Mouse (Mus musculus): ENCODE measurements around the gene Cd180. TPM values are rescaled to one million over a fixed set of nuclear protein-coding genes. Genes with fewer than 3 reads are reported as not detected.
"Not testable (repeated sequence)": the region's sequence is repeated elsewhere in the genome, so short reads cannot be mapped to it uniquely, and the experiment has no call there.

Gene Cd180
- polyA plus RNA-seq, 1 experiment from 2014 or later: 0.59 TPM

DNA sequence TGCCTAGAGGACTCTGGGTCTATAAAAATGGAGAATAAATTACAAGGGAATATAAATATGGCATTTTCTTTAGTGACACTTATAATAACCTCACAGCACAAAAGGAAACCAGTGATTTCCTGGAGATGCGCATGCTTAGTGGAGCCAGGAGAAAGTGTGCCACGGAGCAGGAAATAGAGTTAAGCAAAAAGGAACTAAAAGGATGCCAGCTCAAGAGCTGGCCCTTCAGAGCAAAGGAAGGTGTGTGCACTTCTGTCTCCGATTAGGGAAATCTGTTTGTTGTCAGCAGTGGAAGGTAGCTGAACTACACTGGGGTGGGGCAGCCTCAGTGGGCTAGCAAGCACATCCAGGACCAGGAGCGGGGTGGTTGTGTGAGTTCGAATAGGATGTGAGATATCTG is 6.8 kb downstream of the Cd180 start:
- Histone ChIP-seq H3K4me3 (ENCODE audit: low read depth, low read length) (no peak overlapping the region), H3K4me1 (ENCODE audit: control insufficient read depth, insufficient read depth, low read length) (0 out of 2 replicates have a peak, but pooled peaks cover 4% of the 10 kb centered on the region), H3K9me3 (ENCODE audit: control insufficient read depth, low read depth, low read length) (no peaks in the 10 kb centered on the region), H3K36me3 (ENCODE audit: control insufficient read depth, insufficient read depth, low read length) (no peaks in the 10 kb centered on the region), H3K9ac (replicated peaks; ENCODE audit: low read depth, low read length) (no peak overlapping the region), H3K4me2 (replicated peaks; ENCODE audit: low read depth, low read length) (no peak overlapping the region), H3K27me3 (ENCODE audit: control insufficient read depth, insufficient read depth, low read length) (no peaks in the 10 kb centered on the region), H3K27ac (ENCODE audit: low read length) (no peak overlapping the region)
- 90% methylated on average over 5 of the region's 5 CpGs for WGBS
- no peak for ATAC-seq (ENCODE audit: insufficient number of reproducible peaks, insufficient read depth, low FRiP score, low read depth)

DNA sequence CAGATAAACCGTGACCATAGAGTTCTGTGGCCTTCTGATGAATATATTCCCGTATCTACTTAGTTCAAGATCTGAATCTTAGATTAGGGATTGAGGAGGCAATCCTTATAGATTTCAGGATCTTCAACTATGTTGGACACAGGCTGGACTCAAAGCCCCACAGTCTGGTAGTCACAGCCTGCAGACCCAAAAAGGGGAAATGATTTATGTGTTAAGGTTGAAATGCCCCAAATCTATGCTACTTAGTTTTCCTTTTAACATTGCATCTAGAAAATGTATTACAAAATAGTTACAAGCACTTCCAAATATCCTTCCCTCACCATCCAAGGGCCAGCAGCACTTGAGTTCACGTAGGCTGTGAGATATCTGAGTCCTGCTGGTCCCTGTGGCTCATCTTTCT is 7.4 kb downstream of the Cd180 start:
- no peak overlapping the region for H3K4me3 ChIP-seq (ENCODE audit: low read depth, low read length)
- no peaks in the 10 kb centered on the region for H3K27me3 ChIP-seq (ENCODE audit: control insufficient read depth, insufficient read depth, low read length)
- WGBS: 83% methylated on average over 3 of the region's 3 CpGs
- H3K4me1 ChIP-seq (ENCODE audit: control insufficient read depth, insufficient read depth, low read length): 0 out of 2 replicates have a peak, but pooled peaks cover 4% of the 10 kb centered on the region
- no peak overlapping the region for H3K9ac ChIP-seq (replicated peaks; ENCODE audit: low read depth, low read length)
- no peaks in the 10 kb centered on the region for H3K9me3 ChIP-seq (ENCODE audit: control insufficient read depth, low read depth, low read length)
- no peak overlapping the region for H3K4me2 ChIP-seq (replicated peaks; ENCODE audit: low read depth, low read length)
- ATAC-seq (ENCODE audit: insufficient number of reproducible peaks, insufficient read depth, low FRiP score, low read depth): no peak
- H3K27ac ChIP-seq (ENCODE audit: low read length): no peak overlapping the region
- H3K36me3 ChIP-seq (ENCODE audit: control insufficient read depth, insufficient read depth, low read length): no peaks in the 10 kb centered on the region

DNA sequence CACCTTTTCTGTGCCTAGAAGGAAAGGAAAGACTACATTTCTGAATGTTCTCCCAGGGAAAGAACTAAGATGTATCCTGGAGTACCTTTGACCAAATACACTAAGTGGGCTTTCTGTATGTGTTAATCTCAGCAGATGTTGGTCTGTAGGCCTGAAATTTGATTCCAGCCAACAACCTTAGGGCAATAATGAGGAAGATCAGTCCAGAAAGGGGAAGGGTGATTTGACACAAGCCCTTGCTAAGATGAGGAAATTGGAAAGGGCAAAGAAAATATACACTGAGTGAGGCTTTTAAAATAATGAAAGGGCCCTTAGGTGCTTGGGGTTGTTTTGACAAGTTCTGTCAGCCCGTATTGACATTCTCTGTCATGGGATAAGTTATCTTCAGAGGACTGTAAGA is 23.6 kb downstream of the Cd180 start:
- no peak for ATAC-seq (ENCODE audit: insufficient number of reproducible peaks, insufficient read depth, low FRiP score, low read depth)
- H3K36me3 ChIP-seq (ENCODE audit: control insufficient read depth, insufficient read depth, low read length): no peaks in the 10 kb centered on the region
- no peaks in the 10 kb centered on the region for H3K9me3 ChIP-seq (ENCODE audit: control insufficient read depth, low read depth, low read length)
- no peak overlapping the region for H3K4me2 ChIP-seq (replicated peaks; ENCODE audit: low read depth, low read length)
- no peaks in the 10 kb centered on the region for H3K4me1 ChIP-seq (ENCODE audit: control insufficient read depth, insufficient read depth, low read length)
- H3K4me3 ChIP-seq (ENCODE audit: low read depth, low read length): no peak overlapping the region
- WGBS: 61% methylated on average over 1 of the region's 1 CpGs
- no peaks in the 10 kb centered on the region for H3K27me3 ChIP-seq (ENCODE audit: control insufficient read depth, insufficient read depth, low read length)
- H3K27ac ChIP-seq (ENCODE audit: low read length): no peak overlapping the region
- H3K9ac ChIP-seq (replicated peaks; ENCODE audit: low read depth, low read length): no peak overlapping the region

DNA sequence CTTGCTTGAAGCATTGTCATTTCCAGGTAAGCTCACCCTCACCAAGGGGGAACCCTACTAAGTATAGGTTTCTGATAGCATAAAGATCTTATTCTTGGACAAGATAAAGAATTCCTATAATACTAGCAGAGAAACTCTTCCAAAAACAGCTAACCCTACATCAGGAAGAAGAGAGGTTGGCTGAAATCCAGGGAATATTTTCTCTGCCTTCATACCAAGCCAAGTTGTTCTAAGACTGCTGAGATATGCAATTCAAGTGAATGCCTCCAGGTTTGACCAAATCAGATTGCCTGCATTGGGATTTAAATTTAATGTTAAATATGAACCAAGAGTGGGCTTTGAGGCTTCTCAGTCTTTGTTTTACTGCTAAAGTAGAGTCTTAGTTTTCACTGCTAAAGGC is 32.1 kb downstream of the Cd180 start:
- H3K4me3 ChIP-seq (ENCODE audit: low read depth, low read length): no peak overlapping the region

DNA sequence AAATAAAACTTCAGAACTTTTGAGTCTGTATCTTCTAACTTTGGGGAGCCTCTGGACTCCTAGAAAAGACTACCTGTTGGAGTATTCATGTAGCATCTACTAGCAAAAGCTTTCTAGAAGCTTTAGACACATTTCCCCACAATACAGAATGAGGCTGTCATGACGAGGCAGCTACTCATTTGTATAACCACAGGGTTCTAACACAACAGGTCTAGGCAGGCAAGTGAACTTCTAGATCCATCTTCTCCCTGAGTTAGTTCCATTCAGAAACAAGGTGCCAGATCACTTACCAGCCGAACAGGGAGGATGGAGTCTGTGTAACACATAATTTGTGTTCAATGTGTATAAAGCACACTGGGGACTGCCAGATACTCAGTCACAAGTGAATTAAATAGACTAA is 32.5 kb downstream of the Cd180 start:
- no peak overlapping the region for H3K4me3 ChIP-seq (ENCODE audit: low read depth, low read length)
- H3K36me3 ChIP-seq (ENCODE audit: control insufficient read depth, insufficient read depth, low read length): no peaks in the 10 kb centered on the region
- no peaks in the 10 kb centered on the region for H3K4me1 ChIP-seq (ENCODE audit: control insufficient read depth, insufficient read depth, low read length)
- no peaks in the 10 kb centered on the region for H3K27me3 ChIP-seq (ENCODE audit: control insufficient read depth, insufficient read depth, low read length)
- WGBS: 79% methylated on average over 2 of the region's 2 CpGs
- no peak for ATAC-seq (ENCODE audit: insufficient number of reproducible peaks, insufficient read depth, low FRiP score, low read depth)
- H3K9me3 ChIP-seq (ENCODE audit: control insufficient read depth, low read depth, low read length): no peaks in the 10 kb centered on the region
- H3K27ac ChIP-seq (ENCODE audit: low read length): no peak overlapping the region
- H3K4me2 ChIP-seq (replicated peaks; ENCODE audit: low read depth, low read length): no peak overlapping the region
- H3K9ac ChIP-seq (replicated peaks; ENCODE audit: low read depth, low read length): no peak overlapping the region

More for the DNA sequence above, 32.1 kb downstream of the Cd180 start:
- H3K27me3 ChIP-seq (ENCODE audit: control insufficient read depth, insufficient read depth, low read length): no peaks in the 10 kb centered on the region
- ATAC-seq (ENCODE audit: insufficient number of reproducible peaks, insufficient read depth, low FRiP score, low read depth): no peak
- no peaks in the 10 kb centered on the region for H3K36me3 ChIP-seq (ENCODE audit: control insufficient read depth, insufficient read depth, low read length)
- H3K27ac ChIP-seq (ENCODE audit: low read length): no peak overlapping the region
- H3K4me2 ChIP-seq (replicated peaks; ENCODE audit: low read depth, low read length): no peak overlapping the region
- H3K9me3 ChIP-seq (ENCODE audit: control insufficient read depth, low read depth, low read length): no peaks in the 10 kb centered on the region
- H3K9ac ChIP-seq (replicated peaks; ENCODE audit: low read depth, low read length): no peak overlapping the region
- H3K4me1 ChIP-seq (ENCODE audit: control insufficient read depth, insufficient read depth, low read length): no peaks in the 10 kb centered on the region

DNA sequence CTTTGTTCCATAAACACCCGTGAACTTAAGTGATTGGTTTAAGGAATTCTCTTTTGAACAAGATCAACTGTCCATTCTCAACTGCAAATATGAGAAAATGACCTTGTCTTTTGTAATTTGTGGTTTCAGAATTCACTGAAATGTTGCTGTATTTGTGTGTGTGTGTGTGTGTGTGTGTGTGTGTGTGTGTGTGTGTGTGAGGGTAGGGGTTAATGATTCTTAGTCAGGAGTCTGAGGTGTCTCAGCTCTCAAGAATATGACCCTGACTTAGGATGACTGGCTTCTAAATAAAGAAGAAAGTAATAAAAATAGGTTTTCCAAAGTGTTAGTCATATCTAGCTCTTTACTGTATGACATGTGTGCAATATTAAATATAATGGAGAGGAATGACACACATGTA is 33.5 kb downstream of the Cd180 start:
- Histone ChIP-seq H3K36me3 (ENCODE audit: control insufficient read depth, insufficient read depth, low read length) (no peaks in the 10 kb centered on the region), H3K9ac (replicated peaks; ENCODE audit: low read depth, low read length) (no peak overlapping the region), H3K27me3 (ENCODE audit: control insufficient read depth, insufficient read depth, low read length) (no peaks in the 10 kb centered on the region), H3K4me2 (replicated peaks; ENCODE audit: low read depth, low read length) (no peak overlapping the region), H3K4me1 (ENCODE audit: control insufficient read depth, insufficient read depth, low read length) (no peaks in the 10 kb centered on the region), H3K9me3 (ENCODE audit: control insufficient read depth, low read depth, low read length) (no peaks in the 10 kb centered on the region), H3K27ac (ENCODE audit: low read length) (no peak overlapping the region), H3K4me3 (ENCODE audit: low read depth, low read length) (no peak overlapping the region)
- no peak for ATAC-seq (ENCODE audit: insufficient number of reproducible peaks, insufficient read depth, low FRiP score, low read depth)
- 85% methylated on average over 1 of the region's 1 CpGs for WGBS

DNA sequence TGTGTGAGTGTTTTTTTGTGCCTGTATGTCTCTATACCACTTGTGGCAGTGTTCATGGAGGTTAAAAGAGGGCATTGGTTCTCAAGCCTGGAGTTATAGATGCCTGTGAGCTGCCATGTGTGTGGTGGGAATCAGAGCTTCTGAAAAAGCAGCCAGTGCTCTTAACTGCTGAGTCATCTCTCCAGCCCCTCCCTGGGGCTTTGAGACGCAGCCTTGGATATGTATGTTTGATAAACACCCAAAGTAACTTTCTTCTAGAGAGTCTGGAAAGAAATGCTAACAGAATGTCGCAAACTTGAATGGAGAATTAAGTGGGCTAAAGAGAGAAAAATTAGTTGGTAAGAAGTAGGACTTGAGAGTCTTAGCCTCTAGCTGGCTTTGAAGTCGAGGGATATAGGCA is 34.7 kb downstream of the Cd180 start:
- no peak for ATAC-seq (ENCODE audit: insufficient number of reproducible peaks, insufficient read depth, low FRiP score, low read depth)
- WGBS: 49% methylated on average over 3 of the region's 3 CpGs
- no peaks in the 10 kb centered on the region for H3K36me3 ChIP-seq (ENCODE audit: control insufficient read depth, insufficient read depth, low read length)
- H3K4me1 ChIP-seq (ENCODE audit: control insufficient read depth, insufficient read depth, low read length): no peaks in the 10 kb centered on the region
- H3K27ac ChIP-seq (ENCODE audit: low read length): no peak overlapping the region
- H3K27me3 ChIP-seq (ENCODE audit: control insufficient read depth, insufficient read depth, low read length): no peaks in the 10 kb centered on the region
- H3K9me3 ChIP-seq (ENCODE audit: control insufficient read depth, low read depth, low read length): no peaks in the 10 kb centered on the region
- H3K4me3 ChIP-seq (ENCODE audit: low read depth, low read length): no peak overlapping the region
- H3K4me2 ChIP-seq (replicated peaks; ENCODE audit: low read depth, low read length): no peak overlapping the region
- no peak overlapping the region for H3K9ac ChIP-seq (replicated peaks; ENCODE audit: low read depth, low read length)

DNA sequence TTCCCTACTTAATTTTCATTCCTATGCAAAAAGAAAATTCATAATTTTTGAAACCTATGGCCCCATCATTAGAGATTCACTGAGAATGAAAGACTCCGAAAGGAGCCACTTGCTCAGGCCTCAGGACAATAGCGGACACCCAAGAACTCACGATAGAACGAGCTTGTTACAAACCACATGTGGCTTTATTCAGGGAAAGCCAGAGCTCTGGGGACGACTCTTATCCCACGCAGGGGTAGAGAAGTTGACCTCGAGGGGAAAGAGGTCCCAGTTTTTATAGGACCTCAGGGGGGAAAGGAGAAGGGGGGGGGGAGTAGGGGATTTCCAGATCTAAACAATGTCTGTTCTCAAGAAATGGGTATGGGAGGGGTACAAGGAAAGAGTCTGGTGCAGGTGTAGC is 35.6 kb downstream of the Cd180 start:
- H3K27ac ChIP-seq (ENCODE audit: low read length); H3K4me1 ChIP-seq (ENCODE audit: control insufficient read depth, insufficient read depth, low read length): not testable (repeated sequence)
- WGBS: 68% methylated on average over 7 of the region's 7 CpGs

DNA sequence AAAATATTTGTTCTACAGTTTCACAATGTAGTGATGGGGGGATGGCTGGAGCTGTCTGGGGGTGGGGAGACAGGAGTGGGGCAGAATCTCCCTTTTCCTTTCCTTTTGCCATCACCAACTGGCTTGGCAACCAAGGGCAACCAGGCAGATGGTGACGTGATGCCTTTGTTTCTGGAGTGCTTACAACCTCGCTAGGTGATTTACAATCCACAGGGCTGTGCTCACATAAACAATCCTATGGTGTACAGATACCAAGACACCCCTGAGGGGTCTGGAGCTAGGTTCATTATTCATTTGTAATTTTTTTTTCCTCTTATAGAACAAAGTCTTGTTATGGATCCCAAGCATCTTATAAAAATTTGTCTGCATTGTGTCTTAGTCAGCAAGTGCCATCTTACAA is 39.7 kb downstream of the Cd180 start:
- Histone ChIP-seq H3K4me2 (replicated peaks; ENCODE audit: low read depth, low read length) (no peak overlapping the region), H3K4me1 (ENCODE audit: control insufficient read depth, insufficient read depth, low read length) (no peaks in the 10 kb centered on the region), H3K27ac (ENCODE audit: low read length) (no peak overlapping the region), H3K9me3 (ENCODE audit: control insufficient read depth, low read depth, low read length) (no peaks in the 10 kb centered on the region), H3K4me3 (ENCODE audit: low read depth, low read length) (no peak overlapping the region), H3K9ac (replicated peaks; ENCODE audit: low read depth, low read length) (no peak overlapping the region), H3K36me3 (ENCODE audit: control insufficient read depth, insufficient read depth, low read length) (peaks cover 32% of the 10 kb centered on the region), H3K27me3 (ENCODE audit: control insufficient read depth, insufficient read depth, low read length) (no peaks in the 10 kb centered on the region)
- no peak for ATAC-seq (ENCODE audit: insufficient number of reproducible peaks, insufficient read depth, low FRiP score, low read depth)
- 50% methylated on average over 2 of the region's 2 CpGs for WGBS

More for the DNA sequence above, 35.6 kb downstream of the Cd180 start:
- not testable (repeated sequence) for H3K9ac ChIP-seq (replicated peaks; ENCODE audit: low read depth, low read length); H3K4me3 ChIP-seq (ENCODE audit: low read depth, low read length); H3K27me3 ChIP-seq (ENCODE audit: control insufficient read depth, insufficient read depth, low read length); H3K36me3 ChIP-seq (ENCODE audit: control insufficient read depth, insufficient read depth, low read length); ATAC-seq (ENCODE audit: insufficient number of reproducible peaks, insufficient read depth, low FRiP score, low read depth); H3K4me2 ChIP-seq (replicated peaks; ENCODE audit: low read depth, low read length); H3K9me3 ChIP-seq (ENCODE audit: control insufficient read depth, low read depth, low read length)
